Mouse (Mus musculus): ENCODE measurements around the gene Gm21149. TPM values are rescaled to one million over a fixed set of nuclear protein-coding genes. Genes with fewer than 3 reads are reported as not detected.
A peak's percentile ranks its signal among the peaks of the same experiment; 100 is the strongest.
"Not testable (repeated sequence)": the region's sequence is repeated elsewhere in the genome, so short reads cannot be mapped to it uniquely, and the experiment has no call there.

Gm21149 gene
- total RNA-seq, 2 experiments from 2014 or later = not detected

DNA sequence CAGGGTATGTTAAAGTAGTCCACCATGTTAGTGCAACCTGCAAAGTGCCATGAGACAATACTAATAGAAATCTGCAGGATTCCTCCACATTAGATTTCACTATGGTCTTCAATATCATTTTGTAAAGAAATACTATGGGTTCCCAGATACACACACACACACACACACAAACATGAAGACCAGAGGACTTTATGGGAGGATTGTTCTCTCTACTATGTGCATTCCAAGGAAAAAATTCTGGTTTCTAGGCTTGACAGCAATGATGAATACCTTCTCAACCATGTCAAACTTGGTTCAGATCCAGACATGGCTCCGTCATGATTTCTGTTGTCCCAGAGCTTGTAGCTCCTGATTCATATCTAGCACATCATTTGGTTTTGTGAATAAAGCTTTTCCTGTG is 10.1 kb downstream of the Gm21149 start:
- DNase-seq; intact Hi-C loops (cut with DNase I): not testable (repeated sequence)

DNA sequence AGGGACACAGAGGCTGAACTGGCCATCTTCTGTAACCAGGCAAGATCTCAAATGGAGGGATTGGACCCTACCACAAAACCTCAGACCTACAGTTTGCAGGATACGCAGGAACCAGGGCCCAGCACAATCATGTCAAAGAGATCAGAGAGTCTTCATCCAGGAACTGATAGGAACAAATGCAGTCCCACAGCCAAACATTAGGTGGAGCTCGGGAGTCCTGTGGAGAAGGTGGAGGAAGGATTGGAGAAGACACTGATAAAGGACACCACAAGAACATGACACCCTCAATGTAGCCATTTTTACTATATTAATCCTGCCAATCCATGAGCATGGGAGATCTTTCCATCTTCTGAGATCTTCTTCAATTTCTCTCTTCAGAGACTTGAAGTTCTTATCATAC is 12.8 kb downstream of the Gm21149 start:
- intact Hi-C loops (cut with DNase I) = not testable (repeated sequence)
- peak in 1 of 2 experiments; percentile 5 for DNase-seq

- intact Hi-C loops (cut with DNase I); DNase-seq: not testable (repeated sequence)
Observed at GRCm38 (mm10) chr5:15461613-15462012, 14.7 kb downstream of the Gm21149 start.

DNA sequence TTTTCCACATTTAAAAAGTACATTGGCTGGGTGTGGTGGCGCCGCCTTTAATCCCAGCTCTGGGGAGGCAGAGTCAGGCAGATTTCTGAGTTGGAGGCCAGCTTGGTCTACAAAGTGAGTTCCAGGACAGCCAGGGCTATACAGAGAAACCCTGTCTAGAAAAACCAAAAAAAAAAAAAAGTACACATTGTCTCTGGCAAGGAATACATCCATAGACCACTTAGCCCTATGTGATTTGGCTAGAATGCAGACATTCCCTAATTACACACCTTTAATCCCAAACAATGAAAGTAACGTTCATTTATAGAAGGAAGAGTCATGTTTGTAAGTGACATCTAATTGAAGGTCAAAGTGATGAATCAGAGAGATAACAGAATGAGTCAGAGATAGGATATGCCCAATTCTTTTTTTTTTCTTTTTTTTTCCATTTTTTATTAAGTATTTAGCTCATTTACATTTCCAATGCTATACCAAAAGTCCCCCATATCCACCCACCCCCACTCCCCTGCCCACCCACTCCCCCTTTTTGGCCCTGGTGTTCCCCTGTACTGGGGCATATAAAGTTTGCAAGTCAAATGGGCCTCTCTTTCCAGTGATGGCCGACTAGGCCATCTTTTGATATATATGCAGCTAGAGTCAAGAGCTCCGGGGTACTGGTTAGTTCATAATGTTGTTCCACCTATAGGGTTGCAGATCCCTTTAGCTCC is 18.3 kb downstream of the Gm21149 start:
- DNase-seq; intact Hi-C loops (cut with DNase I): not testable (repeated sequence)

Other genes starting within 250 kb of the Gm21149 start
- gene Gm21190, start 52.7 kb upstream of the Gm21149 start, total RNA-seq (2021) = not detected
- gene Gm21083, start 100.8 kb upstream of the Gm21149 start, total RNA-seq (2021) = not detected
- not detected for gene Speer4d, start 142.5 kb upstream of the Gm21149 start, total RNA-seq (2021)
- gene 4930572O03Rik, start 180.5 kb upstream of the Gm21149 start, total RNA-seq (2021) = not detected
- gene Speer4c, start 237.7 kb upstream of the Gm21149 start, total RNA-seq (2021) = not detected

Data from gastrocnemius, postnatal 36 days (tissue).